Mouse (Mus musculus) heart, embryonic 15.5 days (tissue): ENCODE data around the gene Itgax. TPM values are rescaled to one million over a fixed set of nuclear protein-coding genes. Genes with fewer than 3 reads are reported as not detected.

ENCODE experiments used
- ATAC-seq: fragments of 200-750 bp; cut with Nextera tagmentation; replicated peaks from 2 replicates; pipeline ENCODE4 v1.8.0; 2017; ENCODE audit warnings: low read depth, moderate TSS enrichment; ENCODE audit not compliant: insufficient number of reproducible peaks, insufficient read depth, low FRiP score
- H3K27ac ChIP-seq: fragments of 300-500 bp; sonication (generic); 2 replicates; pipeline ENCODE4 v1.5.1; 2015; ENCODE audit warnings: mild to moderate bottlenecking, inconsistent platforms
- H3K27me3 ChIP-seq: fragments of 300-500 bp; sonication (generic); 2 replicates; pipeline ENCODE4 v1.6.1; 2015; ENCODE audit warnings: inconsistent platforms
- H3K36me3 ChIP-seq: fragments of 300-500 bp; sonication (generic); 2 replicates; pipeline ENCODE4 v1.6.1; 2015; ENCODE audit warnings: mild to moderate bottlenecking, inconsistent platforms
- H3K4me1 ChIP-seq: fragments of 300-500 bp; sonication (generic); replicated peaks from 2 replicates; pipeline ENCODE4 v1.6.1; 2015; ENCODE audit warnings: inconsistent platforms
- H3K4me2 ChIP-seq: fragments of 300-500 bp; sonication (generic); 2 replicates; pipeline ENCODE4 v1.6.1; 2015; ENCODE audit warnings: inconsistent platforms, mild to moderate bottlenecking, moderate library complexity
- H3K4me3 ChIP-seq: fragments of 300-500 bp; sonication (generic); 2 replicates; pipeline ENCODE4 v1.5.1; 2015; ENCODE audit warnings: mild to moderate bottlenecking, inconsistent platforms
- H3K9ac ChIP-seq: fragments of 300-500 bp; sonication (generic); 2 replicates; pipeline ENCODE4 v1.6.1; 2015; ENCODE audit warnings: mild to moderate bottlenecking, inconsistent platforms
- H3K9me3 ChIP-seq: fragments of 300-500 bp; sonication (generic); replicated peaks from 2 replicates; pipeline ENCODE4 v1.6.1; 2016; ENCODE audit warnings: inconsistent platforms
- WGBS: fragments of 180-500 bp; shearing (Covaris S2); methylation state at CpG from one replicate; pipeline ENCODE4 v1.1.7; 2015; ENCODE audit warnings: mixed read lengths; 5-methylcytosine and 5-hydroxymethylcytosine counted together
- polyA plus RNA-seq: library from polyadenylated mRNA; unstranded; fragments of >200 nt; fragmentation: Nextera tagmentation; extraction: Ambion mirVana; gene quantifications from 2 replicates; pipeline ENCODE4 v1.2.1, GENCODE M21; 2015

The Itgax gene
- polyA plus RNA-seq, 1 experiment from 2014 or later, result 0.14 TPM

GRCm38 (mm10) chr7:128164001-128164400 is 34.7 kb downstream of the Itgax start:
- no peaks in the 10 kb centered on the region for H3K4me1 ChIP-seq
- no peaks in the 10 kb centered on the region for H3K27me3 ChIP-seq
- H3K27ac ChIP-seq, result no peak overlapping the region
- no peak for ATAC-seq
- no peaks in the 10 kb centered on the region for H3K36me3 ChIP-seq
- H3K9ac ChIP-seq, result no peak overlapping the region
- no peak overlapping the region for H3K4me2 ChIP-seq
- no peaks in the 10 kb centered on the region for H3K9me3 ChIP-seq
- no peak overlapping the region for H3K4me3 ChIP-seq
- WGBS, result 90% methylated on average over 4 of the region's 4 CpGs

GRCm38 (mm10) chr7:128166391-128166790 is 37.0 kb downstream of the Itgax start:
- ATAC-seq, result no peak
- no peak overlapping the region for H3K4me3 ChIP-seq
- H3K9me3 ChIP-seq, result no peaks in the 10 kb centered on the region
- no peaks in the 10 kb centered on the region for H3K27me3 ChIP-seq
- H3K27ac ChIP-seq, result no peak overlapping the region
- no peak overlapping the region for H3K4me2 ChIP-seq
- no peak overlapping the region for H3K9ac ChIP-seq
- H3K36me3 ChIP-seq, result no peaks in the 10 kb centered on the region
- 77% methylated on average over 7 of the region's 7 CpGs for WGBS
- no peaks in the 10 kb centered on the region for H3K4me1 ChIP-seq

- Histone ChIP-seq H3K27me3 (no peaks in the 10 kb centered on the region), H3K36me3 (no peaks in the 10 kb centered on the region), H3K4me3 (no peak overlapping the region), H3K9me3 (no peaks in the 10 kb centered on the region), H3K9ac (no peak overlapping the region), H3K4me1 (no peaks in the 10 kb centered on the region), H3K4me2 (no peak overlapping the region), H3K27ac (no peak overlapping the region)
- WGBS, result 89% methylated on average over 3 of the region's 3 CpGs
- no peak for ATAC-seq
Observed at GRCm38 (mm10) chr7:128169996-128170395, 40.6 kb downstream of the Itgax start.

- ATAC-seq, result no peak
- Histone ChIP-seq H3K9me3 (no peaks in the 10 kb centered on the region), H3K27me3 (no peaks in the 10 kb centered on the region), H3K4me2 (no peak overlapping the region), H3K36me3 (no peaks in the 10 kb centered on the region), H3K4me1 (no peaks in the 10 kb centered on the region), H3K9ac (no peak overlapping the region), H3K27ac (no peak overlapping the region), H3K4me3 (no peak overlapping the region)
- 48% methylated on average over 2 of the region's 2 CpGs for WGBS
Observed at GRCm38 (mm10) chr7:128178385-128178784, 49.0 kb downstream of the Itgax start.

- Histone ChIP-seq H3K27me3 (no peaks in the 10 kb centered on the region), H3K9ac (no peak overlapping the region), H3K4me2 (no peak overlapping the region), H3K27ac (no peak overlapping the region), H3K4me3 (no peak overlapping the region), H3K4me1 (no peaks in the 10 kb centered on the region), H3K36me3 (no peaks in the 10 kb centered on the region), H3K9me3 (no peaks in the 10 kb centered on the region)
- 68% methylated on average over 7 of the region's 7 CpGs for WGBS
- ATAC-seq, result no peak
Observed at GRCm38 (mm10) chr7:128180126-128180525, 50.8 kb downstream of the Itgax start.

- H3K36me3 ChIP-seq, result no peaks in the 10 kb centered on the region
- H3K9me3 ChIP-seq, result no peaks in the 10 kb centered on the region
- ATAC-seq, result no peak
- no peak overlapping the region for H3K4me3 ChIP-seq
- WGBS, result 72% methylated on average over 6 of the region's 6 CpGs
- H3K27me3 ChIP-seq, result no peaks in the 10 kb centered on the region
- no peak overlapping the region for H3K27ac ChIP-seq
- no peaks in the 10 kb centered on the region for H3K4me1 ChIP-seq
- H3K4me2 ChIP-seq, result no peak overlapping the region
- no peak overlapping the region for H3K9ac ChIP-seq
Observed at GRCm38 (mm10) chr7:128180546-128180945, 51.2 kb downstream of the Itgax start.

- Histone ChIP-seq H3K4me1 (no peaks in the 10 kb centered on the region), H3K9me3 (no peaks in the 10 kb centered on the region), H3K4me3 (no peak overlapping the region), H3K36me3 (no peaks in the 10 kb centered on the region), H3K4me2 (no peak overlapping the region), H3K27me3 (no peaks in the 10 kb centered on the region), H3K27ac (no peak overlapping the region), H3K9ac (no peak overlapping the region)
- no peak; the same call in 1 of the 2 replicates for ATAC-seq
- WGBS, result 78% methylated on average over 10 of the region's 10 CpGs
Observed at GRCm38 (mm10) chr7:128181691-128182090, 52.3 kb downstream of the Itgax start.

Other genes with a start within 250 kb of the Itgax start
- gene Prss53, start 238.6 kb upstream of the Itgax start, polyA plus RNA-seq, result 1.2 and 1.7 TPM in 2 replicates
- not detected in 2 replicates for gene Gm21974, start 234.1 kb upstream of the Itgax start, polyA plus RNA-seq
- 95.9 and 126 TPM in 2 replicates for gene Vkorc1, start 233.9 kb upstream of the Itgax start, polyA plus RNA-seq
- 122 and 145 TPM in 2 replicates for gene Bckdk, start 225.5 kb upstream of the Itgax start, polyA plus RNA-seq
- gene Kat8, start 217.0 kb upstream of the Itgax start, polyA plus RNA-seq, result 23.5 and 27.6 TPM in 2 replicates
- 1.9 and 6.0 TPM in 2 replicates for gene Prss8, start 199.4 kb upstream of the Itgax start, polyA plus RNA-seq
- gene Prss36, start 182.8 kb upstream of the Itgax start, polyA plus RNA-seq, result 7.9 and 10.0 TPM in 2 replicates
- 254 and 307 TPM in 2 replicates for gene Fus, start 162.1 kb upstream of the Itgax start, polyA plus RNA-seq
- gene Pycard, start 135.7 kb upstream of the Itgax start, polyA plus RNA-seq, result 42.8 and 56.1 TPM in 2 replicates
- gene Trim72, start 125.6 kb upstream of the Itgax start, polyA plus RNA-seq, result 0.77 and 1.1 TPM in 2 replicates
- gene Itgam, start 66.9 kb upstream of the Itgax start, polyA plus RNA-seq, result 0.69 and 1.6 TPM in 2 replicates
- gene Gm49368, start 66.9 kb upstream of the Itgax start, polyA plus RNA-seq, result not detected in 2 replicates
- gene Itgad, start 24.8 kb downstream of the Itgax start, polyA plus RNA-seq, result 0.20 TPM in 2 replicates
- 718 and 1,101 TPM in 2 replicates for gene Cox6a2, start 76.8 kb downstream of the Itgax start, polyA plus RNA-seq
- gene Armc5, start 107.8 kb downstream of the Itgax start, polyA plus RNA-seq, result 11.5 and 14.9 TPM in 2 replicates
- 5.8 and 6.1 TPM in 2 replicates for gene 9130023H24Rik, start 108.5 kb downstream of the Itgax start, polyA plus RNA-seq
- gene Tgfb1i1, start 117.3 kb downstream of the Itgax start, polyA plus RNA-seq, result 160 and 174 TPM in 2 replicates
- gene Slc5a2, start 136.1 kb downstream of the Itgax start, polyA plus RNA-seq, result not detected in 2 replicates
- gene BC017158, start 168.6 kb downstream of the Itgax start, polyA plus RNA-seq, result 12.6 and 18.1 TPM in 2 replicates